Mouse (Mus musculus): ENCODE measurements around the gene Clip4. TPM values are rescaled to one million over a fixed set of nuclear protein-coding genes. Genes with fewer than 3 reads are reported as not detected.

Gene Clip4
- total and polyA plus RNA-seq, 3 experiments, result 0.23 TPM; not detected in 2

DNA sequence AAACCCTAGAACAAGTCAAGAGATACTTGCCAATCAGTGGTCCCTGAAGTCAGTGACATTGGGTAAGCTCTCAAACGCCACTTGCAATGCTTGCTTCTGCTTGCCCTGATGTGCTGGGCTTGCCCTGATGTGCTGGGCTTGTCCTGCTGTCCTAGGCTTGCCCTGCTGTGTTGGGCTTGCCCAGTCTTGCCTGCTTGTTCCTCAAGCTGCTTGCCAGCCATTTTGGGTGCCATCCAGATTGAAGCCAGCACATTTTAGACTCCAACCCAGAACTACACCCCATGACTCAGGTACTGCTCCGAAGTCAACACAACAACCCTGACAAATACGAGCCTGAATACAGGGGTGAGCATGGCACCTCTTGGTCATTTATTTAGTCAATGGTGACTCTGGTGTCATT is 26.1 kb upstream of the Clip4 start:
- no peak overlapping the region for H3K9ac ChIP-seq (ENCODE audit: insufficient read depth, low read depth)
- in situ Hi-C loops (cut with MboI; ENCODE audit: low pct_ligation_motif_present, low pct_unique_long_range_greater_than_20kb, low sequenced_read_pairs), result no loop called here
- no peaks in the 10 kb centered on the region for H3K9me3 ChIP-seq (replicated peaks; ENCODE audit: low read length)
- no peak overlapping the region for H3K27ac ChIP-seq (ENCODE audit: insufficient read depth, low read depth)
- no peak for DNase-seq (ENCODE audit: extremely low read depth)
- dilution Hi-C loops (cut with MboI; ENCODE audit: extremely low pct_ligation_motif_present, extremely low pct_unique_long_range_greater_than_20kb, low sequenced_read_pairs), result no loop called here
- no peaks in the 10 kb centered on the region for H3K36me3 ChIP-seq (replicated peaks in 1 of 2; ENCODE audit: control insufficient read depth in 1 of 2, insufficient read depth in 1 of 2, low read length in 1 of 2)
- H3K27me3 ChIP-seq (replicated peaks), result no peaks in the 10 kb centered on the region
- H3K4me1 ChIP-seq (ENCODE audit: control insufficient read depth in 1 of 2, insufficient read depth in 2 of 2), result peaks cover 4 to 5% of the 10 kb centered on the region in 2 experiments; a peak in 3 of 4 replicates
- H3K79me2 ChIP-seq (replicated peaks; ENCODE audit: control insufficient read depth, extremely low read depth, insufficient read depth, poor library complexity, severe bottlenecking), result no peaks in the 10 kb centered on the region
- no peak overlapping the region for H3K4me2 ChIP-seq (ENCODE audit: insufficient read depth, low read depth, poor library complexity, severe bottlenecking)
- no peak for TF ChIP-seq IRF4 (IDR thresholded peaks at IDR 0.05; ENCODE audit: low read depth, low read length)
- TF ChIP-seq HCFC1 (IDR thresholded peaks at IDR 0.05; ENCODE audit: low read depth, low read length), result no peak
- TF ChIP-seq SIN3A (IDR thresholded peaks at IDR 0.05; ENCODE audit: low read length), result no peak
- TF ChIP-seq UBTF (IDR thresholded peaks at IDR 0.05; ENCODE audit: low read depth, low read length), result no peak
- no peak for TF ChIP-seq MEF2A (IDR thresholded peaks at IDR 0.05; ENCODE audit: borderline replicate concordance, low read depth, low read length)
- no peak for TF ChIP-seq ZMIZ1 (IDR thresholded peaks at IDR 0.05; ENCODE audit: low read depth, low read length)
- no peak for TF ChIP-seq CHD1 (IDR thresholded peaks at IDR 0.05; ENCODE audit: low read depth, low read length)
- no peak for TF ChIP-seq KAT2A (IDR thresholded peaks at IDR 0.05; ENCODE audit: insufficient replicate concordance, low read length)
- no peak for TF ChIP-seq CHD2 (IDR thresholded peaks at IDR 0.05; ENCODE audit: low read length)
- TF ChIP-seq ZNF384 (IDR thresholded peaks at IDR 0.05; ENCODE audit: low read depth, low read length), result no peak
- no peak for TF ChIP-seq TBP (conservative IDR thresholded peaks at IDR 0.05; ENCODE audit: low read depth, low read length)
- no peak for TF ChIP-seq MAX (IDR thresholded peaks at IDR 0.05; ENCODE audit: low read length)
- TF ChIP-seq EP300 (IDR thresholded peaks at IDR 0.05; ENCODE audit: low read length), result no peak
- no peak for TF ChIP-seq USF1 (IDR thresholded peaks at IDR 0.05; ENCODE audit: low read depth, low read length)
- no peak for TF ChIP-seq USF2 (conservative IDR thresholded peaks at IDR 0.05; ENCODE audit: low read depth, low read length)
- TF ChIP-seq MYC (IDR thresholded peaks at IDR 0.05; ENCODE audit: low read depth, low read length), result no peak
- H3K4me3 ChIP-seq (replicated peaks in 1 of 3; ENCODE audit: low read depth in 2 of 3, low read length in 2 of 3, poor library complexity in 1 of 3), result no peak overlapping the region

GRCm38 (mm10) chr17:71742935-71743334 is 25.3 kb upstream of the Clip4 start:
- Histone ChIP-seq H3K4me3 (replicated peaks in 1 of 3; ENCODE audit: low read depth in 2 of 3, low read length in 2 of 3, poor library complexity in 1 of 3) (no peak overlapping the region), H3K4me2 (ENCODE audit: insufficient read depth, low read depth, poor library complexity, severe bottlenecking) (no peak overlapping the region), H3K27me3 (replicated peaks) (no peaks in the 10 kb centered on the region), H3K9me3 (replicated peaks; ENCODE audit: low read length) (no peaks in the 10 kb centered on the region), H3K9ac (ENCODE audit: insufficient read depth, low read depth) (no peak overlapping the region), H3K4me1 (ENCODE audit: control insufficient read depth in 1 of 2, insufficient read depth in 2 of 2) (peaks cover 4 to 5% of the 10 kb centered on the region in 2 experiments; a peak in 3 of 4 replicates), H3K36me3 (replicated peaks in 1 of 2; ENCODE audit: control insufficient read depth in 1 of 2, insufficient read depth in 1 of 2, low read length in 1 of 2) (no peaks in the 10 kb centered on the region), H3K27ac (ENCODE audit: insufficient read depth, low read depth) (no peak overlapping the region), H3K79me2 (replicated peaks; ENCODE audit: control insufficient read depth, extremely low read depth, insufficient read depth, poor library complexity, severe bottlenecking) (no peaks in the 10 kb centered on the region)
- no peak for DNase-seq (ENCODE audit: extremely low read depth)
- in situ Hi-C loops (cut with MboI; ENCODE audit: low pct_ligation_motif_present, low pct_unique_long_range_greater_than_20kb, low sequenced_read_pairs), result no loop called here
- dilution Hi-C loops (cut with MboI; ENCODE audit: extremely low pct_ligation_motif_present, extremely low pct_unique_long_range_greater_than_20kb, low sequenced_read_pairs), result no loop called here
- TF ChIP-seq MAZ (IDR thresholded peaks at IDR 0.05; ENCODE audit: low read depth, low read length) (no peak), ZKSCAN1 (IDR thresholded peaks at IDR 0.05; ENCODE audit: borderline replicate concordance, low read depth, low read length) (no peak), TCF12 (IDR thresholded peaks at IDR 0.05; ENCODE audit: low read depth, low read length) (no peak), IRF4 (IDR thresholded peaks at IDR 0.05; ENCODE audit: low read depth, low read length) (no peak), CHD2 (IDR thresholded peaks at IDR 0.05; ENCODE audit: low read length) (no peak), POLR2A (IDR thresholded peaks at IDR 0.05; ENCODE audit: low read depth, low read length) (no peak), ZNF384 (IDR thresholded peaks at IDR 0.05; ENCODE audit: low read depth, low read length) (no peak), KAT2A (IDR thresholded peaks at IDR 0.05; ENCODE audit: insufficient replicate concordance, low read length) (no peak), ETS1 (conservative IDR thresholded peaks at IDR 0.05; ENCODE audit: low read depth, low read length) (no peak)

Measured in CH12.LX (cell line).